Mouse (Mus musculus): ENCODE data around the gene Phtf2. TPM values are rescaled to one million over a fixed set of nuclear protein-coding genes. Genes with fewer than 3 reads are reported as not detected.
"Not testable (repeated sequence)": the region's sequence is repeated elsewhere in the genome, so short reads cannot be mapped to it uniquely, and the experiment has no call there.

The Phtf2 gene
- total RNA-seq, 2 experiments from 2014 or later: 8.2 to 11.1 TPM

DNA sequence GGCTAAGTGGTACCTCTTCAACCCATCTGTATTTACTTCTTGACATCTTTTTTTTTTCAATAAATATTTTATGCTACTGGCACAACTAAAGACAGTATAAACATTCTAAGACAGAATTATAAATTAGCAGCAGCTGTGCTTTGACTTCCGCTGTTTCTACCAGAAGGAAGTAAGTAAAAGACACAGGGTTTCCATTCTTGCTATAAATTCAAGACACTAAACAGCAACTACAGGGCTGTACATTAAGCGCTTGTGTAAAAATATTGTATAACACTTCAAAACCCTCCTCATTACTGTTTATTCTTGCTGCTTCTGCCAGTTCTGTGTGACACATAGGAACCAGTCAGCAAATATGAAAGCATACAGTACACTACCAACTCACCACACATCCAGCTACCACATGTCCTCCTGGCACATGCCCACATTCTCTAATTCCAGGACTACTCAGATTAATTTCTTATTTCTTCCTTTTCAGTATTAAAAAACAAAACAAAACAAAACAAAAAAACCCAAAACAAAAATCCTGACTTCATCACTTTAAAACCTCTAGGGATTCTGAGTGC, 16.6 kb downstream of the Phtf2 start:
- DNase-seq (ENCODE audit: low spot score in 2 of 2): no peak

DNA sequence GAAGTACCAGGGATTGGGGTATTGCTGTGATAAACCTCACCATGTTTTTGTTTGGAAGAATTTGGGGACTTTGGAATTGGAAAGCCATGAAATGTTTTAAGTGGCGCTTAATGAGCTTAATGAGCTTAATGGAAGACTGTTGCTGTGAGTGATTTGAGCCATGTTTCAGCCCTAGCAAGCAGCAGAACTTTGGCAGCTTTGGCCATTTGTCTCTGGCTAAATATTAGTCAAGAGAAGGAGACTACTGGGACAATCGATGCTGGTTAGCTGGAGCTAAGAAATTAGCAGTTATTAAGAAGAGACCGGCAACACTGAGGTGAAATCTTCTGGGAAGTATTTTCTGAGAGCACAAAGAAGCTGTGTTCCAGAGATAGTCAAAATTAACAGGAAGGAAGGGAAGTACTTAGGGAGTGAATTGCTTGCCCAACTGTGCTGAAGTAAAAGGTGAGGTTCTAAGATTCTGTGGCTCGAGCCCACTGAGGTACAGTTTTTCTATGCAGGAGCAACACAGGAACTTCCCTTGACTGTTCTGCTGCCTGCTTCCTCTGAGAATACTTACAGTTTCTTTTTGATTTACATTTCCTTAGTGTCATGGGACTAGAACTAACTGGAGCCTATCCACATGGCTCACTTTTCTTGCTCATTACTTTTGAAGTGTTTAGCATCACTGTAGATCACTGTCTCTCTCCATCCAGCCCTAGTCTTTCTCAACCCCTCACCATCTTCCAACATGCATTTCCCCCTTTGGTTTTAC, 17.5 kb downstream of the Phtf2 start:
- no peak for DNase-seq (ENCODE audit: low spot score in 2 of 2)

DNA sequence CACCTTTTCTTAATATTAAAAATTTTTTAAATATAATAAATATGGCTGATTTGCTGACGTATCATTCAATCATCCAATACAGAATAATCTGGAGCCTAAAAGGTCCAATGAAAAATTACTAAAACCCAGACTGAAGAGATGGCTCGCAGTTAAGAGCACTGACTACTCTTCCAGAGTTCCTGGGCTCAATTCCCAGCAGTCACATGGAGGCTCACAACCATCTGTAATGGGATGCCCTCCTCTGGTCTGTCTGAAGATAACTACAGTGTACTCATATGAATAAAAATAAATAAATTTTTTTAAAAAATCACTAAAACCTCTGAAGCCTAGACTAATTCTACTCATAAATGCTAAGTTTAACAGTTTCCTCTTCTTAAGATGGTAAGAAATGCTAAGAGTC, 20.0 kb downstream of the Phtf2 start:
- no peak for DNase-seq (ENCODE audit: low spot score in 2 of 2)

DNA sequence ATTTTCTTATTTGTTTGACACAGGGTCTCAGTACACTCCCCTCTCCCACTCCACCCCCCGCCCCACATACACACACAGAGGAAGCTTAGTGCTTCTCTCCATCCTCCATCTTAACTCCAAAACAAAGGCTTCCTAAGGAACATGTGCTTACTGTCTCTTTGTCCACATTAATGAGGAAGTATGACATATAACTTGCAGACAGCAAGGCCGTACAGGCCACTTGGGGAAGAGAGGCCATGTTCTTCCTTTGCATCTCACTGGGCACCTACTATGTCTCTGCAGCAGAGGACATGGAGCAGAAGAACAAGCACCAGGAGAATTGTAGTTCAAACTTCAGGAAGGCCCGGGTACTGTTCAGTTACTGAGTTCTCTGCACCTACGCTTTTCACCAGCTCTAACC, 21.4 kb downstream of the Phtf2 start:
- DNase-seq (ENCODE audit: low spot score in 2 of 2): no peak

DNA sequence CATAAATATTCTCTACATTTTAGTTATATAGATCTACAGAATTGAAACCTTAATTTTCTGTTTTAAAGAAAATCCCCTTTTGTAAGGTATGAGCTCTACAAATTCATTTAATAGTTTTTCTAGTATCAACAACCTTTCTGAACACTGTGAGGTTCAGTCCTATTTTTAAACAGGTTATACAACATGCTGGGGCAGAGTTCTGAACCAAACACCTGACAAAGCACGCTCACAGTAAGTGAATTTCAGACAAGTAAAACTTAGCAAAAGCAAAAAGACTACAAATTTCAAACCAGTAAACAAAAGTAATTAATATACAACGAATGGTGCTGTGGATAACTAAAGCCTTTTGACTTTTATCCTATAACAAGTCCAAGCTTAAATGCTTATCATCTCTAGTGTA, 23.5 kb downstream of the Phtf2 start:
- DNase-seq (ENCODE audit: low spot score in 2 of 2): no peak

DNA sequence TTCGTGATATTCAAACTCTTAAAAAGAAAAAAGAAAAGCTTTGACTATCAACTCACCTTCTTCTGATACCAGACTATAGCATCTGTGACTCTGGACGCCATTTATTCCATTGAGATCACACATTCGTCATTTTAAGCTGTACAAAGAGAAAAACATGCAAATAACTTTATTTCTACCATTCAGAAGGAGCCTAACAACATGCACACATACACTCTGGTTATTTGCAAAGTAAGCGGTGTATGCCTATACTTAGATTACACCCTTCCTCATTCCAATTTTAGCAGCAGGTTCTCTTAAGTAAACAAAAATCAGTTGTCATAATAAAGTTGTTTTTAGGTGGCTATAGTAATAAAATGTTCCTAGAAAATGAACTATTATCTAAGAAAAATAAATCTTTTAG, 26.9 kb downstream of the Phtf2 start:
- DNase-seq (ENCODE audit: low spot score in 2 of 2): no peak

DNA sequence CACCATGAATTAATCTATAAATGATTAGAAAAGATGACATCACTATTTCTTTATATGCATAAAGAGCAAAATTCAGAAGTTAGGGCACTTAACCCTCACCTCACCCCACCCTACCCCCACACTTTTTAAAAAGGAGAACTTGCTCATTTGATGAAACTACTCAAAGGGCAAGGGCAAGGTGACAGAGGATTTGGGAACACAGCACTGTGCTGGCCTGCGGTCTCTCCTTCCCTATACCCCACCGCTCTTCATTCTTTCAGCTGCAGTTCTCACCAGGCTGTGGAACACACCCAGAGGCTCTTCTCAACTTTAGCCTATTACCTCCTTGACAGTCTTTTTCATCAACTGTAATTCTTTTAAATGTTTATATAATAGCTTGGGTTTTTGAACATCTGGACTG, 34.9 kb downstream of the Phtf2 start:
- no peak for DNase-seq (ENCODE audit: low spot score in 2 of 2)

DNA sequence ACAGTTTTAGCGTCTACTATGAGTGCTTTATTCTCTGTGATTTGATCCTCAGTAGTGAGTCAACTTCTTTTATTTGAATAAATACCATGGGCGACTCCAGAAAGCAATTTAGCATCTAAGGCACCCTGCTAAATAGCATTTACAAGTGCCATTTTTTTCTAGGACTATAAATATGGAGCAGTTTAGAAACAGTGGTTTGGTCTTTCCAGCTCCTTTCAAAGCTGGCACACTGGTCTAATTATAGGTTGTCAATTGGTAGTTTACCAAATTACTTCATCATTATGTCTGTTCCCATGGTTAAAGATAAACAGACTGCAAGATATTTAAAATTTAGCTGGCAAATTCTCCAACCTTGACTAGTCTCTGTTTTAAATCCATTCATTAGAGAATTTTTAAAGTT, 38.1 kb downstream of the Phtf2 start:
- no peak for DNase-seq (ENCODE audit: low spot score in 2 of 2)

DNA sequence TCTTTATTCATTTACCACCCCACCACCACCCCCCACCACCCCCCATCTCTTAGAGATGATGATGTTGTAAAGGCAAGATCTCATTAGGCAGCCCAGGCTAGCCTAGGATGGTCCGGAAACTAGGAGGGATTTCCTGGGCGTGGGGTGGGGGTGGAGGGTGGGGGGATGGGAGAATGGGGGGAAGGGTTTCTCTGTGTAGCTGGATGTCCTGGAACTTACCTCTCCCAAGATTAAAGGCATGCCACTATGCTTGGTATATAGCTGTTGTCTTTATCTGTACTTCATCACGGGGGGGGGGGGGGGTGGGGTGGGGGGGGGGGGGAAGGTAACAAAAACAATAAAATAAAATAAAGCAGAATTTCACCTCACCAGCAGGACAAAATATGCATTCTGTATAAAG, 38.5 kb downstream of the Phtf2 start:
- DNase-seq (ENCODE audit: low spot score in 2 of 2): no peak

DNA sequence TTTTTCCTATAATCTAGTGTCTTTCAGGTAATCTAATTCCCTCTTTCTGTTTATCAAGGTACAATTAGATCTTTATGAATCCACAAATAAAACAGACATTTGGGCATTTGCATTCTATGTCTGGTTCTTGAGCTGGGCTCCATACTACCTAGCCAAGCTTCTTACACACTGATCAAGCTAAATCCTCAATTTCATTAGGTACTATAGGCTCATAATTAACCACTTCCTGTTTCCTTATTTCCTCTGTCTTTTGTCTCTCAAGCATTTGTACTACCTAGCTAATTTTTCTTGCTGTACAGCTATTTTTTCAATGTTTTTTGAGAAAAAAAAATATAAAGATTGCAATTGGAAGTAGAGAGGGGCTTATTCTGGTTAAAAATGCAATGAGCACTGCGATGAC, 44.8 kb downstream of the Phtf2 start:
- DNase-seq (ENCODE audit: low spot score in 2 of 2): no peak

DNA sequence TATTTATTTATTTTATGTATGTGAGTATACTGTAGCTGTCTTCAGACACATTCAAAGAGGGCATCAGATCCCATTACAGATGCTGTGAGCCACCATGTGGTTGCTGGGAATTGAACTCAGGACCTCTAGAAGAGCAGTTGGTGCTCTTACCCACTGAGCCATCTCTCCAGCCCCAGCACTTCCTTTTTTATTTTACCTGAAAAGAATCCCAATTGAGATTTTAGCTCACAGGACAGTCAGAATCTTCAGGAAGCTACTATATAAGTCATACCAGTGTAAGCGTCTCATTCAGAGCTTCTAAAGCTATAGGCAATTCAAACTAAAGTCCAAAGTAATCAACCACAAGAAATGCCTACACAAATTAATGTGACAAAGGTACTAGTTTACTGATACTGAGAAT, 47.5 kb downstream of the Phtf2 start:
- no peak for DNase-seq (ENCODE audit: low spot score in 2 of 2)

DNA sequence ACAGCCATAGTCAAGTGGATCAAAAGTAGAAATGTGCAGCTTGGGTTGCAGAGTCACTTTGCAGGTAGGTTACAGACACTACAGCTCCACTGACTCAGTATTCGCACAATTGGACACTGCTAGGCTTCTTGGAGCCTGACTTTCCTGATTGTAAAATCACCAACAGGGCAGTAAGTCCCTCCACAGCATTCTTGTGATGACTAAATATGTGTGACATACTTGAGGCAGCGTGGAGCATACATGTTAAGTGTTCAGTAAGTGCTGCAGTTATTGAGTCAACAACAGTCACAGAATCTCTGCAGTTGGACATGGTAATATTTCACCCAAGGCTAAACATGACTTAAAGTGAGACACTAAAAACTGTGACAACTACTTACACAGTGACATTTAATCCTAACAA, 50.5 kb downstream of the Phtf2 start:
- DNase-seq (ENCODE audit: low spot score in 2 of 2): no peak

DNA sequence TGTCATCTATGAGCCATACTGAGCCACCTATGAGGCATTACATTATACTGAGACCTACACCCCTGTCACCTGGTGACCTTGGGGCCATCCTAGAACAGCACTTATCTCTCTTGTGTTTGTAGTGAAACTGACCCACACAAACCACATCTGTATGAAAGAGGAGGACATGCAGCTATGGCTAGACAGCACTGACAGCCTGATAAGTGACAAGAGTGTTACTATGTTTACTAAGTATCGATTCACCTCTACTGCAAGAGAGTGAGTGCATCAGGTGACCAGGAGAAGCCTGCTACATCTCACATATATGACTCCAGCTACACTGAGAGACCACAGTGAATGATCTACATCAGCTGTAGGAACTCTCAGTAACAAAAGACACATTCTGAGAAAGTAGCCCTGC, 51.2 kb downstream of the Phtf2 start:
- no peak for DNase-seq (ENCODE audit: low spot score in 2 of 2)

DNA sequence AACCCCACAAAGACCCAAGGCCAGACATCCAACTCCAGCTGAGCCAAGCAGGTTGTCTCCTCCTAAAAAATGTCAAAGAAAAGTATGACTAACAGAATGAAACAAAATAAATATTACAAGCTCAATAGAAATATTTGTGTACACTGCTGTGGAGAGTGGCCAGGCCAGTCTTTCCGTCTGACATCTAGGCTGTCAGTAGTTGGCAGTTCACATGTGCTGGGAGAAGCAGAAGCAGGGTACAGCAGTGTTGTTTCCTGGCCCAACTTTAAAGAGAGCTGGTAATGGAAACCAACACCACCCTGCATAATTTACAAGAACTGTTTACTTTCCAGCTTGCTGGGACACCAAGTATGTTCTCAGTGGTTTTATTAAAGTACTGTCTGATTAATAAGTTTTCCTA, 60.3 kb downstream of the Phtf2 start:
- DNase-seq (ENCODE audit: low spot score in 2 of 2): no peak

DNA sequence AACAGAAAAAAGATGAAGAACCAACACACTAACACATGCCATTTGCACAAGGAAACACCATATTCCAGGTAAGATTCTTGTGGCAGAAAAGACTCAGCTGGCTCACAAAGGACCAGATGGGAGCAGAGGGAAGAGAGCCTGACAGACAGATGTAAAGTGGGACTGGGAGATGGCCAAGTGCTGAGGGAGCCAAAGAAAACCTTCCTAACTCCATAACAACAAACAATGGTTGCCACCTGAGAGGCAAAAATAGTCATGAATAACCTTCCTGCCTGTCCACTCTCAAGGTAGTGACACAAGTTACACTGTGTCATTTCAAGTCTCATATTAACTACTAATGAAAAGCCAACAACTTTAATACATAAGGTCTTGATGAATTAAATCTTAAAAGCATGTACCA, 60.8 kb downstream of the Phtf2 start:
- no peak for DNase-seq (ENCODE audit: low spot score in 2 of 2)

DNA sequence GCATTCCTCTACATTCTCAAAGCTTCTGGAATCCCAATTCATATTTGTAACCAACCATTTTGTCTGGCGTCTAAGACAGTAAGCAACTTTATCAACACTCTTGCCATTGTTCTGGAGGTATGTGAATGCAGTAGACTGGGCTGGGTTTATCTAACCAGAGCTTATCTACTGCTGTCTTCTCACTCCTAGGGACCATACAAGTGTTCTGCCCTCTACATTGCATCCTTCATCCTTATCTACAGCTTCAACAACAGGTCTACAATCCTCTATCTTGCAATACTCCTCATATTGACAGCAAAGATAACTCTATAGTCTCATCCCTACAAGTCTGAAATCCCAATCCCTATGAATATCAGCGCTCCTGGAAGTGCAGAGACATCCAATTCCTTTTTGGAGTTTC, 66.8 kb downstream of the Phtf2 start:
- no peak for DNase-seq (ENCODE audit: low spot score in 2 of 2)

DNA sequence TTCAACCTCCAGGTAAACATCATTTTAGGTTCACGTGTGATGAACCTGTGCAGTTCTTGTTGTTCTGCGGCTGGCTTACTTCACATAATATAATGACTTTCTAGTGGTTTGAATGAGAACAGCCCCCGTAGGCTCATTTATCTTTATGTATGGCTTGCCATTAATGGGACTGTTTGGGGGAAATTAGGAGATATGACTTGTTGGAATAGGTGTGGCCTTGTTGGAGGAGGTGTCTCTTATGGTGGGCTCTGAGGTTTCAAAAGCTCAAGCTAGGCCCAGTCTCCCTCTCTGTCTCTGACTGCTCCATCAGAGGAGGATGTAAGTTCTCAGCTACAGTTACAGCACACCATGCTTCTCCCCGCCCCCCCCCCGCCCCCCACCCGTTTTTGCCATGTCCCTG, 71.5 kb downstream of the Phtf2 start:
- no peak for DNase-seq (ENCODE audit: low spot score in 2 of 2)

DNA sequence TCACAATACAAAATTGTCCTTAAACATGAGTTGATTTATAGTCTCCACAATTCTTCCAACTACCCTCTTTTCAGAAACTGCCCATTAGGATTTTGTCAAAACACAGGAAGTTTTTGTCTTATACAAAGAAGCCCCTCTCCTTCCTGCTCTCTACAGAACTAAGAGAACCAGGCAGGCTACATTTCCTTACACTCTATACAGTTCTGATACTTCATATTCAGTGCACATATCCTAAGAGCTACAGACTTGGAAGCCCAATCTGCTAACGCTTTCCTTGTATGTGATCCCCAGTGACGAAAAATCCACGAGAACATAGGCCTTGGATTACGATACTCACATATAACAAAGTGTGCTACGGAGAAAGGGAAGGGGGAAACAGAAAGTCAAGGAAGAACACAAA, 86.0 kb downstream of the Phtf2 start:
- DNase-seq (ENCODE audit: low spot score in 2 of 2): no peak

DNA sequence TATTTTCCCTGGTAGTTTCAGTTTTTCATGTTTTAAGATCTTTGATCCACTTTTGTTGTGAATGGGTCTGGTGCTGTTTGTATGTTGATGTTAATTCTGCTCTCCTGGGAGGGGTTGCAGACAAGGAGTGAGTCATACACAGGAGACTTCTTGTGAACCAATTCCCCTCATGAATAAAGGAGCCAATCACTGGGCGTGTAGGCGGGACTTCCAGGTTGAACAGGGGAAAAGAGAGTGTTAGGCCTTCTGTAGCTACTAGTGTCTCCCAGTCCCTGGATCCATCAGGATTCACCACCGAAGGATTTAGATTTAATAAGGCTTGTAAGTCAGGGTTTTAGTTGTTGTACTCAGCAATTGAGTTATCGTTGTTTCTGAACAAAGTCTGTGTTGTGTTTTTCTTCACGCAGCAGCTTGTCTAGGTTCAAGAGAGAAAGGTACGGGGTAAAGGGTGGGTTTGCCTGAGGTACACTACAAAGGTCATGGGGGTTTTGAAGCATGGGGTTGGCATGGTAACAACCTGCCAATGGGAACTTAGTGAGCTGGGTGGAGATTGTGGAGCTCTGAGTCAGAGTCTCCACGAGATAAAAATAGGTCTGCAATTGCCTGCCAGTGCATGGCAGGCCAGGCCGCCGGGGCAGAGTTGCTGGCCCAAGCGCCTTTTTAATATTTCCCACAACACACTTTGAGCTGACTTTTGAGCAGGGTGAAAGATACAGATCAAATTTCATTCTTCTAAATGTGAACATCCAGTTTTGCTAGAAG, 90.0 kb downstream of the Phtf2 start:
- DNase-seq (ENCODE audit: low spot score in 2 of 2): peak; percentile 27 to 29

DNA sequence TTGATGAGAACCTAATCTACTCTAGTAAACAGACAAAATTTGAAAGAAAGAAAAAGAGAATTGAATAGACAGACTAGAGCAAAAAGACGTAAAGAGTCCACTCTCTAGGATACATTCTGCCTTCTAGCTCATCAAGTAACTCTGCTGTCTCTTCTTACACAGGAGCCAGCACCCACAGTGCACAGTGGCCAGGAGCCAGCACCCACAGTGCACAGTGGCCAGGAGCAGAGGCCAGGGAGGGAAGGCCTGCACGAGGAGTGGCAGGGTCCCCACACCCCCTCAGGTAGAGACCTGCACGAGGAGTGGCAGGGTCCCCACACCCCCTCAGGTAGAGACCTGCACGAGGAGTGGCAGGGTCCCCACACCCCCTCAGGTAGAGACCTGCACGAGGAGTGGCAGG, 95.5 kb downstream of the Phtf2 start:
- not testable (repeated sequence) for DNase-seq (ENCODE audit: low spot score in 2 of 2)

DNA sequence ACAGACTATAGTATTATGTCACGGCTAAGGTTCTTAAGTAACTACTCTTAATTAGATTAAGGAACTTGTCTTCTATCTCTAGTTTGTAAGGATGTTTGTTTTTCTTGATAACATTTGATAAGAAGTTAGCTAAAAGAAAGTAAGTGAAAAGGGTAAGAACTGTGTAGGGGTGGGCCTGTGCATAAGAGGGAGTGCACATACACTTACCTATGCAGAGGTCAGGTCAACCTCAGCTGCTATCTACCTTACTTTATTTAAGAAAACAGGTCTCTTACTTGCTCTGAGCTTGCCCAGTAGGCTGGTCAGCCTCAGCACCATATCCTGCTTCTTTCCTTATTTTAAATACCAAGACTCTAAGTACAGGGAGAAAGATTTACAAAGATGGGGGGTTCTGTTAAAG, 100.8 kb downstream of the Phtf2 start:
- no peak for DNase-seq (ENCODE audit: low spot score in 2 of 2)

DNA sequence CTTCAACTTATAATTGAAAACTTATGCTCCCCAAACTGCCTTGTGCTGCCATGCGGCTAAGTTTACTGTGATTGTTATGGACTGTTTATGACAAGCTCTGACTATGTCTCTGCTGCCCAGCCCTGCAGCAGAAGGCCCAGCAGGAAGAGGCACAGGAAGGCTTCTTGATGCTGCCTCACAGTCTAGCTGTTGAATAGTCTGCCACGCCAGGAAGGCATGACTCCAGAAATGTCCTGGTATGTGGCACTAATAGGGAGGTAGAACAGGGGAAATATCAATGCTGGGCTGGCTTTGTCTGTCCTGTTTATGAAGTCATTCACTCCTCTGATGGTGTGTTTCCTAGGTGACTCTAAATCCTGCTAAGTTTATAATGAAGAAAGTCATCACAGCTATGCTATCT, 102.7 kb downstream of the Phtf2 start:
- DNase-seq (ENCODE audit: low spot score in 2 of 2): no peak

Measured in adrenal gland, adult 18-20 months (tissue).